Mouse (Mus musculus) liver, embryonic 12.5 days (tissue): ENCODE measurements around the gene Gm21060. TPM values are rescaled to one million over a fixed set of nuclear protein-coding genes. Genes with fewer than 3 reads are reported as not detected.
A peak's percentile ranks its signal among the peaks of the same experiment; 100 is the strongest.
"Not testable (repeated sequence)": the region's sequence is repeated elsewhere in the genome, so short reads cannot be mapped to it uniquely, and the experiment has no call there.

Experiments
- ATAC-seq: fragments of 200-750 bp; cut with Nextera tagmentation; 2 replicates; pipeline ENCODE4 v1.8.0; 2017; ENCODE audit warnings: moderate number of reproducible peaks, mild to moderate bottlenecking, moderate library complexity
- H3K27ac ChIP-seq: fragments of 300-500 bp; sonication (generic); 2 replicates; pipeline ENCODE4 v1.5.1; 2016; ENCODE audit warnings: mild to moderate bottlenecking
- H3K27me3 ChIP-seq: fragments of 300-500 bp; sonication (generic); replicated peaks from 2 replicates; pipeline ENCODE4 v1.6.1; 2016; ENCODE audit warnings: mild to moderate bottlenecking, moderate library complexity
- H3K36me3 ChIP-seq: fragments of 300-500 bp; sonication (generic); 2 replicates; pipeline ENCODE4 v1.6.1; 2016; ENCODE audit warnings: mild to moderate bottlenecking, moderate library complexity
- H3K4me1 ChIP-seq: fragments of 300-500 bp; sonication (generic); 2 replicates; pipeline ENCODE4 v1.6.1; 2016
- H3K4me2 ChIP-seq: fragments of 300-500 bp; sonication (generic); 2 replicates; pipeline ENCODE4 v1.6.1; 2016; ENCODE audit warnings: mild to moderate bottlenecking, moderate library complexity
- H3K4me3 ChIP-seq: fragments of 300-500 bp; sonication (generic); 2 replicates; pipeline ENCODE4 v1.5.1; 2016; ENCODE audit warnings: mild to moderate bottlenecking, moderate library complexity
- H3K9ac ChIP-seq: fragments of 300-500 bp; sonication (generic); 2 replicates; pipeline ENCODE4 v1.6.1; 2016; ENCODE audit warnings: mild to moderate bottlenecking, moderate library complexity
- H3K9me3 ChIP-seq: fragments of 300-500 bp; sonication (generic); replicated peaks from 2 replicates; pipeline ENCODE4 v1.6.1; 2016; ENCODE audit warnings: mild to moderate bottlenecking, moderate library complexity
- WGBS: fragments of 180-500 bp; shearing (Covaris S2); methylation state at CpG from one replicate; pipeline ENCODE4 v1.1.7; 2016; ENCODE audit not compliant: insufficient replicate concordance; 5-methylcytosine and 5-hydroxymethylcytosine counted together
- polyA plus RNA-seq: library from polyadenylated mRNA; unstranded; fragments of >200 nt; fragmentation: Nextera tagmentation; extraction: Ambion mirVana; gene quantifications from 2 replicates; pipeline ENCODE4 v1.2.1, GENCODE M21; 2016

The Gm21060 gene
- polyA plus RNA-seq, 1 experiment from 2014 or later: not detected

- H3K4me1 ChIP-seq: peaks cover 7% of the 10 kb centered on the region
- H3K36me3 ChIP-seq: no peaks in the 10 kb centered on the region
- no peaks in the 10 kb centered on the region for H3K9me3 ChIP-seq
- H3K4me3 ChIP-seq: peak overlapping the region; percentile 11
- no peak overlapping the region for H3K4me2 ChIP-seq
- no peaks in the 10 kb centered on the region for H3K27me3 ChIP-seq
- H3K9ac ChIP-seq: no peak overlapping the region
- peak; percentile 44 for ATAC-seq
- WGBS: 2% methylated on average over 3 of the region's 3 CpGs
- H3K27ac ChIP-seq: peak overlapping the region; percentile 64; the same call in 1 of the 2 replicates
These were observed 31.3 kb downstream of the Gm21060 start for GRCm38 (mm10) chr19:61265349-61266245.

- no peak overlapping the region for H3K27ac ChIP-seq
- H3K27me3 ChIP-seq: no peaks in the 10 kb centered on the region
- H3K4me3 ChIP-seq: no peak overlapping the region; the same call in 1 of the 2 replicates
- no peak overlapping the region for H3K9ac ChIP-seq
- peaks cover 7% of the 10 kb centered on the region for H3K4me1 ChIP-seq
- H3K4me2 ChIP-seq: no peak overlapping the region
- no peaks in the 10 kb centered on the region for H3K9me3 ChIP-seq
- no peaks in the 10 kb centered on the region for H3K36me3 ChIP-seq
- no peak for ATAC-seq
These were observed 31.9 kb downstream of the Gm21060 start for GRCm38 (mm10) chr19:61264933-61265332.

- WGBS: 90% methylated on average over 1 of the region's 1 CpGs
- Histone ChIP-seq H3K4me1 (peaks cover 7% of the 10 kb centered on the region), H3K9ac (no peak overlapping the region), H3K4me2 (no peak overlapping the region), H3K27me3 (no peaks in the 10 kb centered on the region), H3K36me3 (no peaks in the 10 kb centered on the region), H3K27ac (no peak overlapping the region), H3K4me3 (no peak overlapping the region), H3K9me3 (no peaks in the 10 kb centered on the region)
- no peak for ATAC-seq
These were observed 32.6 kb downstream of the Gm21060 start for GRCm38 (mm10) chr19:61264227-61264626.

- Histone ChIP-seq H3K4me3 (no peak overlapping the region), H3K27me3 (no peaks in the 10 kb centered on the region), H3K27ac (no peak overlapping the region), H3K4me2 (no peak overlapping the region), H3K9ac (no peak overlapping the region), H3K4me1 (peaks cover 6% of the 10 kb centered on the region), H3K9me3 (no peaks in the 10 kb centered on the region), H3K36me3 (no peaks in the 10 kb centered on the region)
- WGBS: 46% methylated on average over 1 of the region's 1 CpGs
- no peak for ATAC-seq
These were observed 35.6 kb downstream of the Gm21060 start for GRCm38 (mm10) chr19:61261241-61261640.

GRCm38 (mm10) chr19:61257733-61258132 is 39.1 kb downstream of the Gm21060 start:
- no peak overlapping the region for H3K9ac ChIP-seq
- 84% methylated on average over 18 of the region's 18 CpGs for WGBS
- no peak for ATAC-seq

GRCm38 (mm10) chr19:61256166-61256887 is 40.5 kb downstream of the Gm21060 start:
- no peak for ATAC-seq
- H3K27me3 ChIP-seq: no peaks in the 10 kb centered on the region
- no peak overlapping the region for H3K27ac ChIP-seq
- H3K9ac ChIP-seq: no peak overlapping the region
- no peak overlapping the region for H3K4me2 ChIP-seq
- no peaks in the 10 kb centered on the region for H3K9me3 ChIP-seq
- H3K4me3 ChIP-seq: no peak overlapping the region
- WGBS: 62% methylated on average over 7 of the region's 7 CpGs
- no peaks in the 10 kb centered on the region for H3K36me3 ChIP-seq
- H3K4me1 ChIP-seq: no peaks in the 10 kb centered on the region

More at GRCm38 (mm10) chr19:61257733-61258132, 39.1 kb downstream of the Gm21060 start:
- no peak overlapping the region for H3K4me2 ChIP-seq
- no peaks in the 10 kb centered on the region for H3K4me1 ChIP-seq
- H3K4me3 ChIP-seq: no peak overlapping the region
- no peak overlapping the region for H3K27ac ChIP-seq
- no peaks in the 10 kb centered on the region for H3K36me3 ChIP-seq
- no peaks in the 10 kb centered on the region for H3K9me3 ChIP-seq
- H3K27me3 ChIP-seq: no peaks in the 10 kb centered on the region

- not testable (repeated sequence) for H3K27ac ChIP-seq, H3K4me3 ChIP-seq, H3K9ac ChIP-seq, ATAC-seq, H3K27me3 ChIP-seq, H3K4me2 ChIP-seq, H3K9me3 ChIP-seq, H3K36me3 ChIP-seq, H3K4me1 ChIP-seq
- 74% methylated on average over 4 of the region's 4 CpGs for WGBS
These were observed 49.5 kb downstream of the Gm21060 start for GRCm38 (mm10) chr19:61247334-61247733.

Other genes starting within 250 kb of the Gm21060 start
- 16.8 and 17.4 TPM in 2 replicates for gene Zfp950, start 156.2 kb downstream of the Gm21060 start, polyA plus RNA-seq
- 0.17 TPM in 1 of 2 replicates, not detected in the other for gene Gm7102, start 120.8 kb downstream of the Gm21060 start, polyA plus RNA-seq
- gene Gm6020, start 113.2 kb downstream of the Gm21060 start, polyA plus RNA-seq: not detected in 2 replicates
- gene Csf2ra, start 68.6 kb downstream of the Gm21060 start, polyA plus RNA-seq: 14.2 and 15.9 TPM in 2 replicates